Mouse (Mus musculus): ENCODE results near the gene Fra10ac1.

The Fra10ac1 gene

GRCm38 (mm10) chr19:38232087-38232486 lies 8.1 kb upstream of the Fra10ac1 start:
- DNase-seq (ENCODE audit: low spot score), result no peak

- no peak for DNase-seq (ENCODE audit: low spot score)
Observed at GRCm38 (mm10) chr19:38228699-38229098, 4.7 kb upstream of the Fra10ac1 start.

GRCm38 (mm10) chr19:38224685-38225060 lies 717 bp upstream of the Fra10ac1 start:
- DNase-seq (ENCODE audit: low spot score), result no peak

GRCm38 (mm10) chr19:38223356-38223904 lies 526 bp downstream of the Fra10ac1 start:
- no peak for DNase-seq (ENCODE audit: low spot score)

- DNase-seq (ENCODE audit: low spot score), result no peak
Observed at GRCm38 (mm10) chr19:38217696-38218095, 6.3 kb downstream of the Fra10ac1 start.

GRCm38 (mm10) chr19:38206669-38207068 lies 17.3 kb downstream of the Fra10ac1 start:
- no peak for DNase-seq (ENCODE audit: low spot score)

GRCm38 (mm10) chr19:38198731-38199130 lies 25.2 kb downstream of the Fra10ac1 start:
- DNase-seq (ENCODE audit: low spot score), result no peak

- no peak for DNase-seq (ENCODE audit: low spot score)
Observed at GRCm38 (mm10) chr19:38195245-38195644, 28.7 kb downstream of the Fra10ac1 start.

- DNase-seq (ENCODE audit: low spot score), result no peak
Observed at GRCm38 (mm10) chr19:38191446-38191845, 32.5 kb downstream of the Fra10ac1 start.

GRCm38 (mm10) chr19:38190606-38191005 lies 33.4 kb downstream of the Fra10ac1 start:
- no peak for DNase-seq (ENCODE audit: low spot score)

GRCm38 (mm10) chr19:38187345-38187680 lies 36.6 kb downstream of the Fra10ac1 start:
- no peak for DNase-seq (ENCODE audit: low spot score)

GRCm38 (mm10) chr19:38186631-38187344 lies 37.2 kb downstream of the Fra10ac1 start:
- no peak for DNase-seq (ENCODE audit: low spot score)

- DNase-seq (ENCODE audit: low spot score), result no peak
Observed at GRCm38 (mm10) chr19:38179675-38180074, 44.3 kb downstream of the Fra10ac1 start.

GRCm38 (mm10) chr19:38164633-38165032 lies 59.3 kb downstream of the Fra10ac1 start:
- no peak for DNase-seq (ENCODE audit: low spot score)

- no peak for DNase-seq (ENCODE audit: low spot score)
Observed at GRCm38 (mm10) chr19:38161648-38162354, 62.2 kb downstream of the Fra10ac1 start.

- no peak for DNase-seq (ENCODE audit: low spot score)
Observed at GRCm38 (mm10) chr19:38156243-38156642, 67.7 kb downstream of the Fra10ac1 start.

- DNase-seq (ENCODE audit: low spot score), result no peak
Observed at GRCm38 (mm10) chr19:38143540-38144271, 80.2 kb downstream of the Fra10ac1 start.

All from urinary bladder, postnatal 14 days (tissue).